Mouse (Mus musculus) activated CD4-positive, CD25-positive, alpha-beta regulatory T cell (primary cell): ENCODE measurements around the gene Foxd4. TPM values are rescaled to one million over a fixed set of nuclear protein-coding genes. Genes with fewer than 3 reads are reported as not detected.

ENCODE experiments used
- polyA plus RNA-seq, 2 experiments: library from polyadenylated mRNA; unstranded; fragments of 100-300 nt; shearing (Covaris generic); gene quantifications; one replicate each; pipeline ENCODE4 v1.2.1; 2017

The Foxd4 gene
- not detected for polyA plus RNA-seq

GRCm38 (mm10) chr19:24900581-24901220 is at the start of gene Foxd4:
Gene Foxd4, minus strand, starts transcription at chr19:24901197.

GRCm38 (mm10) chr19:24875129-24875870 is 25.7 kb downstream of the Foxd4 start, which contains the start of gene Gm10053:
Gene Gm10053, plus strand, starts transcription at chr19:24875686.

GRCm38 (mm10) chr19:24861612-24862451 is 39.2 kb downstream of the Foxd4 start, which contains the start of gene Pgm5:
Gene Pgm5, minus strand, starts transcription at chr19:24861855.

Other genes with a start within 250 kb of the Foxd4 start
- not detected for gene Tmem252, start 227.2 kb downstream of the Foxd4 start, polyA plus RNA-seq
- under 1 TPM in 1 of 2 experiments, not detected in 1; 0.31 TPM for gene Pgm5, start 39.3 kb downstream of the Foxd4 start, polyA plus RNA-seq
- gene Gm10053, start 25.5 kb downstream of the Foxd4 start, polyA plus RNA-seq: 100 to 1,000 TPM; 186 to 198 TPM
- gene Cbwd1, start 60.4 kb upstream of the Foxd4 start, polyA plus RNA-seq: 10 to 100 TPM; 10.4 to 10.8 TPM
- 100 to 1,000 TPM; 124 to 162 TPM for gene Dock8, start 98.3 kb upstream of the Foxd4 start, polyA plus RNA-seq